Mouse (Mus musculus): Measurements from ENCODE around the gene Frmd6. TPM values are rescaled to one million over a fixed set of nuclear protein-coding genes. Genes with fewer than 3 reads are reported as not detected.
A peak's percentile ranks its signal among the peaks of the same experiment; 100 is the strongest.

Gene Frmd6
- total RNA-seq, 2 experiments from 2014 or later: 15.4 to 16.8 TPM

- DNase-seq (ENCODE audit: extremely low spot score in 1 of 2, low spot score in 1 of 2): no peak
These were observed 24.4 kb downstream of the Frmd6 start for GRCm38 (mm10) chr12:70849517-70850291.

GRCm38 (mm10) chr12:70851342-70851960, 26.1 kb downstream of the Frmd6 start:
- DNase-seq (ENCODE audit: extremely low spot score in 1 of 2, low spot score in 1 of 2): no peak

- DNase-seq (ENCODE audit: extremely low spot score in 1 of 2, low spot score in 1 of 2): no peak
These were observed 27.7 kb downstream of the Frmd6 start for GRCm38 (mm10) chr12:70853026-70853425.

GRCm38 (mm10) chr12:70855678-70856077, 30.4 kb downstream of the Frmd6 start:
- no peak for DNase-seq (ENCODE audit: extremely low spot score in 1 of 2, low spot score in 1 of 2)

GRCm38 (mm10) chr12:70856776-70857175, 31.5 kb downstream of the Frmd6 start:
- no peak for DNase-seq (ENCODE audit: extremely low spot score in 1 of 2, low spot score in 1 of 2)

- DNase-seq (ENCODE audit: extremely low spot score in 1 of 2, low spot score in 1 of 2): no peak
These were observed 38.0 kb downstream of the Frmd6 start for GRCm38 (mm10) chr12:70863281-70863680.

GRCm38 (mm10) chr12:70867780-70868179, 42.5 kb downstream of the Frmd6 start:
- no peak for DNase-seq (ENCODE audit: extremely low spot score in 1 of 2, low spot score in 1 of 2)

GRCm38 (mm10) chr12:70868190-70868987, 43.1 kb downstream of the Frmd6 start:
- DNase-seq (ENCODE audit: extremely low spot score in 1 of 2, low spot score in 1 of 2): no peak

GRCm38 (mm10) chr12:70868988-70869291, 43.6 kb downstream of the Frmd6 start:
- no peak for DNase-seq (ENCODE audit: extremely low spot score in 1 of 2, low spot score in 1 of 2)

GRCm38 (mm10) chr12:70873544-70873943, 48.2 kb downstream of the Frmd6 start:
- DNase-seq (ENCODE audit: extremely low spot score in 1 of 2, low spot score in 1 of 2): no peak

- DNase-seq (ENCODE audit: extremely low spot score in 1 of 2, low spot score in 1 of 2): no peak
These were observed 51.1 kb downstream of the Frmd6 start for GRCm38 (mm10) chr12:70876270-70876998.

- no peak for DNase-seq (ENCODE audit: extremely low spot score in 1 of 2, low spot score in 1 of 2)
These were observed 52.8 kb downstream of the Frmd6 start for GRCm38 (mm10) chr12:70877926-70878710.

GRCm38 (mm10) chr12:70880396-70880975, 55.2 kb downstream of the Frmd6 start:
- no peak for DNase-seq (ENCODE audit: extremely low spot score in 1 of 2, low spot score in 1 of 2)

- no peak for DNase-seq (ENCODE audit: extremely low spot score in 1 of 2, low spot score in 1 of 2)
These were observed 56.0 kb downstream of the Frmd6 start for GRCm38 (mm10) chr12:70881340-70881739.

GRCm38 (mm10) chr12:70881854-70882253, 56.5 kb downstream of the Frmd6 start:
- DNase-seq (ENCODE audit: extremely low spot score in 1 of 2, low spot score in 1 of 2): peak in 1 of 2 experiments; percentile 44

- no peak for DNase-seq (ENCODE audit: extremely low spot score in 1 of 2, low spot score in 1 of 2)
These were observed 57.8 kb downstream of the Frmd6 start for GRCm38 (mm10) chr12:70883141-70883540.

- DNase-seq (ENCODE audit: extremely low spot score in 1 of 2, low spot score in 1 of 2): no peak
These were observed 58.8 kb downstream of the Frmd6 start for GRCm38 (mm10) chr12:70884113-70884512.

- DNase-seq (ENCODE audit: extremely low spot score in 1 of 2, low spot score in 1 of 2): no peak
These were observed 59.7 kb downstream of the Frmd6 start for GRCm38 (mm10) chr12:70884973-70885372.

GRCm38 (mm10) chr12:70885576-70885975, 60.3 kb downstream of the Frmd6 start:
- DNase-seq (ENCODE audit: extremely low spot score in 1 of 2, low spot score in 1 of 2): no peak

GRCm38 (mm10) chr12:70890405-70890804, 65.1 kb downstream of the Frmd6 start:
- DNase-seq (ENCODE audit: extremely low spot score in 1 of 2, low spot score in 1 of 2): no peak

All from layer of hippocampus, postnatal 25 days (tissue).